Mouse (Mus musculus) ZHBTc4 (cell line): ENCODE measurements at regions not wholly inside any gene's neighbourhood (a gene's known extent, or its start where the extent isn't known, plus 50 kb on each side); places are given as distances from the start of the nearest gene placed in this dataset.
"Not testable (repeated sequence)": the region's sequence is repeated elsewhere in the genome, so short reads cannot be mapped to it uniquely, and the experiment has no call there.

ENCODE experiments used
- DNase-seq: peaks from one replicate; pipeline ENCODE4 v3.0.0-alpha.2; 2011; ENCODE audit warnings: low read depth, low spot score

DNA sequence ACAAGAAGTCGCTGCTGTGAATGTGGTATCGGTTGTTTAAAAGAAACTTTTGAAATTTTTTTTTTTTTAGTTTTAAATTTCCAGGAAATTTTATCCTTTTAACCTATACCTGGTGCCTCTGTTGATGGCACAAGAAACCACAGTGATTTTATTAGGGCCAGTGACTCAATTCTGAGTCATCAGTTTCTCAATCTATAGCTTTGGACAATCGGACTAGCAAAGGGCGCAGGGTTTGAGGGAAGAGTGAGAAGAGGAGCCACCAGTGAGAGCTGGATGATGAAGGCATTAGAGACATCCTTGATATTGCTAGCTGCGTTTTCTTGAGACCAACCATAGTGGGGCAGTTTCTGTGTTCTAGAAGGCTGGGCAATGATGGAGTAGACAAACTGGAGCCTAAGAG, 55.4 kb upstream of the Il33 start:
- no peak for DNase-seq

DNA sequence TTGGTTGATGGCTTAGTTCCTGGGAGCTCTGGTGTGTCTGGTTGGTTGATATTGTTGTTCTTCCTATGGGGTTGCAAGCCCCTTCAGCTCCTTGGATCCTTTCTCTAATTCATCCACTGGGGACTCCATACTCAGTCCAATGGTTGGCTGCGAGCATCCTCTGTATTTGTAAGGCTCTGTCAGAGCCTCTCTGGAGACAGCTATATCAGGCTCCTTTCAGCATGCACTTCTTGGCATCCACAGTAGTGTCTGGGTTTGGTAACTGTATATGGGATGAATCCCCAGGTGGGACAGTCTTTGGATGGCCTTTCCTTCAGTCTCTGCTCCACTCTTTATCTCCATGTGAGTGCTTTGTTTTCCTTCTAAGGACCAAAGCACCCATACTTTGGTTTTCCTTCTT, 55.9 kb upstream of the Ranbp6 start:
- DNase-seq = not testable (repeated sequence)

DNA sequence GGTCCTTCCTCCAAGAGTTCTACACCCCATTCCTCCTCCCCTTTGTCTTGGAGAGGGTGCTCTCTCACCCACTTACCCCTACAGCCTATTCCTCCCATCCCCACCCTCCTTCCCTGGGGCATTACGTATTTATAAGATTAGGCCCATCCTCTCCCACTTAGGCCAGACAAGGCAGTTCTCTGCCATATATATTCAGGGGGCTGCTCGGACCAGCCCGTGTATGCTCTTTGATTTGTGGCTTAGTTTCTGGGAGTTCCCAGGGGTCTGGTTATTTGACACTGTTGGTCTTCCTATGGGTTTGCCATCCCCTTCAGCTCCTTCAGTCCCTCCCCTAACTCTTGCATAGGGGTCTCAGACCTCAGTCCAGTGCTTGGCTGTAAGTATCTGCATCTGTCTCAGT, 54.0 kb upstream of the Ranbp6 start:
- no peak for DNase-seq

DNA sequence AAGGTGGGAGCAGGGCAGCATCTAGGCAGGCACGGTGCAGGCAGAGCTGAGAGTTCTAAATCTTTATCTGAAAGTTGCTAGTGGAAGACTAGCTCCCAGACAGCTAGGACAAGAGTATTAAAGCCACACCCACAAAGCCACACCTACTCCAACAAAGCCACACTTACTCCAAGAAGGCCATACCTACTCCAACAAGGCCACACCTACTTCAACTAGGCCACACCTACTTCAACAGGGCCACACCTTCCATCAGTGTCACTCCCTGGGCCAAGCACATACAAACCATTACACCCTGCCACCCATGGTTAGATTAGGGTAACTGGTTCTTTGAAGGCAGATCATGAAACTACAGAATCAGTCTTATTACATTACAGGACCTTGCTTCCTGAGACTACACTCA, 52.4 kb upstream of the Ranbp6 start:
- DNase-seq = peak; percentile 78

DNA sequence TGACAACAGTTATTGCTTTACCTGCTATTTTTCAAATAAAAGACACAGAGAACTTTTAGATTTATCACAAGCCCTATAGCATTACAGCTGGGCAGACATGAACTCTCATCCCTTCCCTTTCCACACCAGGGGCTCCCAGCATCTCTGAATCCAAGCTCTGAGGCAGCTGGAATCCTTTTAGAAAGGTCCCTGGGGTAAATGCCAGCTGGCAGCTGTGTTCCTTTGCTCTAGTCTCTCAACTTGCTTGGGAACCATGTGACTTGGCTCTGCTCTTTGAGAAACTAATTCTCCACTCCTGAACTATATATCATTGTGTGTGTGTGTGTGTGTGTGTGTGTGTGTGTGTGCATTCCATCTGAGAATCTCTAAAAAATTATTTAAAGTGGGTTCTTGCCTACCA, 50.0 kb upstream of the Ranbp6 start:
- no peak for DNase-seq
